Mouse (Mus musculus): Measurements from ENCODE around the gene Asic3. TPM values are rescaled to one million over a fixed set of nuclear protein-coding genes. Genes with fewer than 3 reads are reported as not detected.

Asic3 gene
- polyA plus RNA-seq, 1 experiment from 2014 or later: 3.0 TPM

DNA sequence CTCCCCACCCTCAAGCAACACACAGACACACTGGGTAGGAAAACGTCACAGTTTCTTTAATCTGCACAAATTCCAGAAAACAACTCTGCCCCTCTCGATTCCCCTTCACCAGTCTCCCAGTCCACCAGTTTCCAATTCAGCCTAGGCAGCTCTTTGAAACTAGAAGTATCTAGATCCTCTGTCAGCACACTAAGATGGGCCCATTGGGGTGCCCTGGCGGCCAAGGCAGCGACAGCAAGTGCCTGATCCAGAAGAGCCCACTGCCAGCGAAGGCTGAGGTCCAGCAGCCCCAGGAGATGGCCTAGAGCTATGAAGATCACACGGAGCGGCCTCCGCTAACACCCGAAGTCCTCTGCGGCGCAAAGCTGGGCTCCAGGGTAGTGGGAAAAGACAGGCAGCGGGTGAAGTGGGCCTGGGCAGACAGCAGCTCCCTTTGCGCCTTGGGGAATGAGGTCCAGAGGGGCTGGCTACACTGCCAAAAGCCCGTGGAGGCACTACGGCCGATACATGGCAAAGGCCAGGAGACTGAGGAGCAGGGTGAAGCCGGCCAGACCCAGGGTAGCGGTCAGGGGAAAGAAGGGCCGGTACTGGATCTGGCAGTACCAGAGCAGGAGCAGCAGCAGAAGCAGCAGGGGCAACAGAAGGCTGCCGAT, 32.4 kb downstream of the Asic3 start:
- ATAC-seq (ENCODE audit: low read depth): 0 out of 2 replicates have a peak, but pooled peaks have one; percentile 4
- peak overlapping the region; percentile 86 for H3K4me3 ChIP-seq
- H3K4me1 ChIP-seq (replicated peaks): peaks cover 38% of the 10 kb centered on the region
- H3K36me3 ChIP-seq: peaks cover 33% of the 10 kb centered on the region
- no peaks in the 10 kb centered on the region for H3K27me3 ChIP-seq
- H3K9me3 ChIP-seq: no peaks in the 10 kb centered on the region
- H3K4me2 ChIP-seq: peak overlapping the region; percentile 97
- peak overlapping the region; percentile 92 for H3K9ac ChIP-seq
- WGBS: 57% methylated on average over 20 of the region's 20 CpGs
- peak overlapping the region; percentile 89 for H3K27ac ChIP-seq (replicated peaks)

DNA sequence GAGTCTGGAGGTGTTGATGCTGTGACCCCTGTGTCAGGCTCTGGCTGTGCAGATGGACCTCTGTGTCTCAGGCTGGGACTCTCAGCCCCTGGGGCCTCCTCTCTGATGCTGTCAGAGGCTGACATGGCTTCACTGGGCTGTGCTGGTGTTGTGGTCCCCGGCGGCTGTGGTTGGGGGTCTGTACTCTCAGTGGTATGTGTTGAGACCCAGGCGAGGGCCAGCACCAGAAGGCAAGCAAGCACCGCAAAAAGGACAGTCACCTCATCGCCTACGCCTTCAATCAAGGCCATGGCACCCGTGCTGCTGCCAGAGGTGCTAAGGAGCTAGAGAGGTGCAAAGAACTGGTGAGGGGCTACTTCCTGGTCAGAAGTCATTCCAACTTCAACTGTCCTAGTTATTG, 33.4 kb downstream of the Asic3 start:
- Histone ChIP-seq H3K4me3 (peak overlapping the region; percentile 70), H3K27ac (replicated peaks) (no peak overlapping the region)

DNA sequence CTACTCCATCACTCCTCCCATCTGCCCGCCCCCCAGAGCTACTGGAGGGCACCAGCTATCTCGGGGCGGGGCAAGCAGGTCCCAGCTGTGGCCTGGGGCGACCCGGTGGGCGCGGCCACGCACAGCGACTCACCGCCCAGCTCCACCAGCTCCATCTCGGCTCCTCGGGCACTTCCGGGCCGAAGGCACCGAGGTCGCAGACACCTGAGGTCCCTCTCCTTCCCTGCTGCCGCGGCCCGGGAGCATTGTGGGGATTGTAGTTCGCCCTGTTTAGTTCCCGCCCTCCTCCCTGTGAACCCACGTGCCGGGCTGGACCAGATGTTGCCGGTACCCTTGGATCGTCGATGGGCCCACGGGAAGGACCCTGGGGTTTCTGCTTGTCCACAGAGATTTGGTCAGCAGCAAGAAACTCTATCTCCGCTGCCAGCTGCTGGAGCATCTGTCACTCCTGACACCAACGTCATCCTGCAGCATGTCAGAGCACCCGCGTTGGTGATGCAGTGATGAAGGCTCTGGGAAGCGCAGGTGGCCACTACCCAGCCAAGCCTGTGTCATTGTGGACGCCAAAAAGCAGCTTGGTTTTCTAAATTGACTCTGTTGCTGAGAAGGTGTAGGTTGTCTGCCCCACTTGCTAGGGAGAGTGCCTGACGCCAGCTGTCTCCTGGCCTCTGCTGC, 34.6 kb downstream of the Asic3 start, which contains the start of gene Tmub1:
TSS of gene Tmub1 (minus strand) at position 231 of the 675 bp plus-strand sequence.
- H3K27ac ChIP-seq (replicated peaks): peak within 1 kb of the TSS; percentile 75
- 2% methylated on average over 34 of the region's 34 CpGs for WGBS
- H3K4me1 ChIP-seq (replicated peaks): peaks cover 48% of the 10 kb centered on the region
- no peaks in the 10 kb centered on the region for H3K9me3 ChIP-seq
- peak within 1 kb of the TSS; percentile 79 for H3K9ac ChIP-seq
- peak within 1 kb of the TSS; percentile 87 for H3K4me2 ChIP-seq
- peaks cover 11% of the 10 kb centered on the region for H3K36me3 ChIP-seq
- ATAC-seq (ENCODE audit: low read depth): peak; percentile 34; the same call in 1 of the 2 replicates
- H3K4me3 ChIP-seq: peak within 1 kb of the TSS; percentile 70
- no peaks in the 10 kb centered on the region for H3K27me3 ChIP-seq

More for the DNA sequence above, 33.4 kb downstream of the Asic3 start:
- no peak for ATAC-seq (ENCODE audit: low read depth)
- H3K4me1 ChIP-seq (replicated peaks): peaks cover 47% of the 10 kb centered on the region
- H3K9me3 ChIP-seq: no peaks in the 10 kb centered on the region
- H3K4me2 ChIP-seq: peak overlapping the region; percentile 87
- 89% methylated on average over 7 of the region's 7 CpGs for WGBS
- H3K27me3 ChIP-seq: no peaks in the 10 kb centered on the region
- peaks cover 22% of the 10 kb centered on the region for H3K36me3 ChIP-seq
- no peak overlapping the region for H3K9ac ChIP-seq

DNA sequence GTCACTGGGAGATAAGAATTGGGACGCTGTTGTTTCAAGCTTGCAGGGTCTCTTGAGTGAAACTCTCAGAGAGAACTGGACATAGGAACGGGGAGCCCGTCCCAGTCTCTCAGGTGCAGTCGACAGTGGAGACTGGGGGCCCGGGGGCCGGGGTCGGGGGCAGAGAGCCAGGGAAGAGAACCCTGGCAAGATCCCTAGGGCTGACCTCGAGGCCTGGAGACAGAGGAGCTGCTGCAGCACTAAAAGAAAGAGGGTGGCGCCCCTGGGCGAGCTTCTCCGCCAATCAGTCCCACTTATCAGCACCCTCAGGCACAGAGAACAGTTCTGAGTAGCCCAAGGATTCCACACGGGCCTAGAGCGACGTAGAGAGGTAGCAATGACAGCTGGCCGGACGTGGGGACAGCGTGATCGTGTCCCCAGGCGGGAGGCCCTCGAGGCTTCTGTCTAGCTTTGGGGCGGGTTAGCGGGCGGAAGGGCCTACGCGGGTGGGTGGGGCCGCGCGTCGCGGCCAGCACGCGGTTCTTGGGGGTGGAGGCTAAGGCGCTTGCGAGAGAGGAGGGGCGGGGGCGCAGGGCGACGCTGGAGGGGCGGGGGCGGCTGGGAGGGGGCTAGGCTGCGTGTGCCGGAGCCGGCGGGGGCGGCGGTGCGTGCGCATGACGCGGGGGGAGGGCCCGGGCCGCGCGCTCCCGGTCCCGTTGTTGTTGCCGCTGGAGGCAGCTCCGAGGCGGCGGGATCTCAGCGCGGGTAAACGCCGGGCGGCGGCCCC, 38.3 kb downstream of the Asic3 start:
- WGBS: 1% methylated on average over 55 of the region's 66 CpGs
- no peaks in the 10 kb centered on the region for H3K36me3 ChIP-seq
- H3K4me1 ChIP-seq (replicated peaks): peaks cover 62% of the 10 kb centered on the region
- ATAC-seq (ENCODE audit: low read depth): peak; percentile 72
- peak overlapping the region; percentile 96 for H3K4me3 ChIP-seq
- H3K9ac ChIP-seq: peak overlapping the region; percentile 99
- peak overlapping the region; percentile 97 for H3K27ac ChIP-seq (replicated peaks)
- peak overlapping the region; percentile 86 for H3K4me2 ChIP-seq
- no peaks in the 10 kb centered on the region for H3K9me3 ChIP-seq
- no peaks in the 10 kb centered on the region for H3K27me3 ChIP-seq

DNA sequence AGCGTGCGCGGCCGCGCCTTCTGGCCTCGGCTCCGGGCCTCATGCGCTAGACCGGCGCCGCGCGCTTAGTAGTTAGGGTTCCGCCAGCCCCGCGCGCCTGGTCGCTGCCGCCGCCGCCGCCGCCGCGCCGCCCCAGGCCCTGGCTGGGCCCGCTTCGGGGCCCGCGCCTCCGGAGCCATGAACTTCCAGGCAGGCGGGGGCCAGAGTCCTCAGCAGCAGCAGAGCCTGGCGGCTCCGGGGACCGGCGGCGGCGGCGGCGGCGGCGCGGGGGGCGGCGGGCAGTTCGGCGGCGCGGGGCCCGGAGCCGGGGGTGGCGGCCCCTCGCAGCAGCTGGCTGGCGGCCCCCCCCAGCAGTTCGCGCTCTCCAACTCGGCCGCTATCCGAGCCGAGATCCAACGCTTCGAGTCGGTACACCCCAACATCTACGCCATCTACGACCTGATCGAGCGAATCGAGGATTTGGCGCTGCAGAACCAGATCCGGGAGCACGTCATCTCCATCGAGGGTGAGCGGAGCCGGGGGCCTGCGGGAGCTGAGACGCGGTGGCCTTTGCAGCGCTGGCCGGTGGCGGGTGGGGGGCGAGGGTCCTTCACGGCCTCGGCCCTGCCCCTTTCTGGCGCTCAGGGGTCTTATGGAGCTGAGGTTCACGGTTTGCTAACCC, 39.0 kb downstream of the Asic3 start, which contains the start of gene Agap3:
TSS of gene Agap3 (plus strand) at position 148 of the 661 bp plus-strand sequence.
- Histone ChIP-seq H3K27me3 (no peaks in the 10 kb centered on the region), H3K4me3 (peak within 1 kb of the TSS; percentile 96), H3K4me2 (peak within 1 kb of the TSS; percentile 86), H3K36me3 (peaks cover 2% of the 10 kb centered on the region; the same call in 1 of the 2 replicates), H3K4me1 (replicated peaks) (peaks cover 58% of the 10 kb centered on the region), H3K9me3 (no peaks in the 10 kb centered on the region), H3K9ac (peak within 1 kb of the TSS; percentile 99), H3K27ac (replicated peaks) (peak within 1 kb of the TSS; percentile 97)
- WGBS: under 1% methylated on average over 60 of the region's 85 CpGs
- peak; percentile 57 for ATAC-seq (ENCODE audit: low read depth)

DNA sequence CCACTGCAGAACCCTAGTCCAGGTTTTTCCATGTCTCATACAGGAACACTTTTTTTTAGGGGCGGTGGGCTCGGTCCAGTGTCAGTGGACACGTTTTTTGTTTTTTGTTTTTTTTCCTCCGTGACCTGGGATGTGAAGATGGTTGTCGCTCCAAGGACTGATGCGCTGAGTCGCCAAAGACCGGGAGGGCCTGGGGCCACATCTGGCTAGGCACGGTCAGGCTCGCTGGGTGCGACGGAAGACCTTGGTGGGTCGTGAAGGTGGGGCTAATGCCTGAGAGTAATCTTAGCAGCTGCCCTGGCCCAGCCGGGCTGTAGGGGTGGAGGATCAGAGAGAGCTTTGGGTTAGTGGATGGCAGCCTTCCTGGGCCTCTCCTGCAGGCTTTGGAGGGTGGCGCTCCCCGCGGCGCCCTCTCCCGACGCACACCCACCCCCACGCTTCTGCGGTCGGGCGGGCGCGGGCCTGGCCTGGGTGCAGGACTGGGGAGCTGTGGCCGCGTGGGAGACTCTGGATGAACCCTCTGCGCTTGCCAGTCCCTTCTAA, 39.6 kb downstream of the Asic3 start:
- peaks cover 54% of the 10 kb centered on the region for H3K4me1 ChIP-seq (replicated peaks)
- H3K27me3 ChIP-seq: no peaks in the 10 kb centered on the region
- WGBS: under 1% methylated on average over 29 of the region's 29 CpGs
- H3K9me3 ChIP-seq: no peaks in the 10 kb centered on the region
- peak; percentile 8; the same call in 1 of the 2 replicates for ATAC-seq (ENCODE audit: low read depth)
- H3K36me3 ChIP-seq: peaks cover 8% of the 10 kb centered on the region
- peak overlapping the region; percentile 86 for H3K4me2 ChIP-seq
- peak overlapping the region; percentile 97 for H3K27ac ChIP-seq (replicated peaks)
- H3K4me3 ChIP-seq: peak overlapping the region; percentile 96
- H3K9ac ChIP-seq: peak overlapping the region; percentile 99

DNA sequence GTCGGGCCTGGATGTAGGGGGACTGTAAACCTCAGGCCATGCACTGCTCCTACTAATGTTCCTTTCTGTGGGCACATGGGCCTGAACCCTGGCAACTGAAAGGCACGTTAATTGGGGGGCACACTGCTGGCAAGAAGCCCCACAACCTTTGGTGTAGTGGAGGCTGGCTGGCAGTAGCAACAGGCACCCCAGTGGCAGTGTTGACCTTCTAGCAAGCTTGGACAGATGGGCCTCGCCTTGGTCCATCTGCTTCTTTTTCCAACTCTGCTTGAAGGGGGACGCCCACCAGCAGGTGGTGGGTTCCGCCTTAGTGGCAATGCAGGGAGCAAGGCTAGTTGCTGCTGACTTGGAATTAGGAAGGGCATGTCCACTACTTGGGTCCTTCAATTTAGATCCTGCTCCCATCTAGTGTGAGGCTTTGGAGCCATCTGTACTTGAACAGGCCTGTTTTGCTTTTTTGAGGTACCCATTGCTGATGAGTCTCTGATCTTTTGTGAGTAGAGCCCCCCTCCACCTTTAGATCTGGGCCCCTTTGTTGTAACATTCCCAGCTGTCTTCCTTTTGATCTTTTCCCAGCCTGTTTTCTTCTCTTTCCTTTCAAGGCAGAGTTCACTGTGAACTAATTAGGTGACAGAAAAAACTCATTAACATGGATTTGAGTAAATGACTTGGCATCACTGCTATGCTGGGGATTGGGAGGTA, 40.2 kb downstream of the Asic3 start:
- Histone ChIP-seq H3K27me3 (no peaks in the 10 kb centered on the region), H3K4me1 (replicated peaks) (peaks cover 49% of the 10 kb centered on the region), H3K4me2 (peak overlapping the region; percentile 86), H3K9ac (peak overlapping the region; percentile 99), H3K36me3 (peaks cover 14% of the 10 kb centered on the region), H3K9me3 (no peaks in the 10 kb centered on the region), H3K4me3 (peak overlapping the region; percentile 96), H3K27ac (replicated peaks) (peak overlapping the region; percentile 97)
- 6% methylated on average over 5 of the region's 5 CpGs for WGBS
- no peak for ATAC-seq (ENCODE audit: low read depth)

DNA sequence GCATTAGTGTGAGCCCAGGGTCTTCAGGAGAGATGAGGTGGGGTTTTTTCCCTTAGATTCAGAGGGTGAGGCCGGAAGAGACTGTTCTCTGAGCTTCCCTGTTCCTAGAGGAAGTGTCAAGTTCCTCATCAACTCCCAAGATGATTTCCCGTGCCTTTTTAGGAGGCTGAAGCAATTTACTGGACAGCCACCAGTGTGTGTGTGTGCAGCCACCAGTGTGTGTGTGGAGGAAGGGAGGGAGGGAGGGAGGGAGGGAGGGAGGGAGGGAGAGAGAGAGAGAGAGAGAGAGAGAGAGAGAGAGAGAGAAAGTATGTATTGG, 40.8 kb downstream of the Asic3 start:
- Histone ChIP-seq H3K9me3 (no peaks in the 10 kb centered on the region), H3K4me2 (peak overlapping the region; percentile 86), H3K9ac (peak overlapping the region; percentile 99), H3K4me1 (replicated peaks) (peaks cover 49% of the 10 kb centered on the region), H3K36me3 (peaks cover 14% of the 10 kb centered on the region), H3K27ac (replicated peaks) (peak overlapping the region; percentile 97), H3K4me3 (peak overlapping the region; percentile 96), H3K27me3 (no peaks in the 10 kb centered on the region)
- WGBS: 0% methylated on average over 2 of the region's 2 CpGs
- no peak for ATAC-seq (ENCODE audit: low read depth)

DNA sequence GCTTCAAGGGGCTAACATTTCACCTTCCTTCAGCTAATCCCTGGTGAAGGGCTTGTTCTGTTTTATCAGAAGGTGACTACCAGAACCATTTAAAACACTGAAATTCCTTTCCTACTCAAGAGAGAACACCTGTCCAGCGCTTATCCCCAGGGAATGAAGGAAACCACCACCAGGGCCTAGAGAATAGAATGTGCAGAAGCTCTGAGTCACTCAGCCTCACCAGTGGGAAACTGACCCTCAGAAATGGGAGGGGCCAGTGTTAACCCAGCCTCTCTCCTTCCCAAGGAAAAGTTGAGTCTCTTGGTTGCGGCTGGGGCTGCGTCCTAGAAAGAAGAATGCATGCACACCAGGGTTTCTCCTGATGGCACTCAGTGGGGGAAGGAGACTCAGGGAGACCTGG, 41.9 kb downstream of the Asic3 start:
- Histone ChIP-seq H3K27me3 (no peaks in the 10 kb centered on the region), H3K4me1 (replicated peaks) (peaks cover 49% of the 10 kb centered on the region), H3K4me3 (peak overlapping the region; percentile 13), H3K9me3 (no peaks in the 10 kb centered on the region), H3K36me3 (peaks cover 16% of the 10 kb centered on the region), H3K9ac (peak overlapping the region; percentile 99), H3K4me2 (peak overlapping the region; percentile 86), H3K27ac (replicated peaks) (peak overlapping the region; percentile 97)
- WGBS: 52% methylated on average over 3 of the region's 3 CpGs
- ATAC-seq (ENCODE audit: low read depth): no peak

DNA sequence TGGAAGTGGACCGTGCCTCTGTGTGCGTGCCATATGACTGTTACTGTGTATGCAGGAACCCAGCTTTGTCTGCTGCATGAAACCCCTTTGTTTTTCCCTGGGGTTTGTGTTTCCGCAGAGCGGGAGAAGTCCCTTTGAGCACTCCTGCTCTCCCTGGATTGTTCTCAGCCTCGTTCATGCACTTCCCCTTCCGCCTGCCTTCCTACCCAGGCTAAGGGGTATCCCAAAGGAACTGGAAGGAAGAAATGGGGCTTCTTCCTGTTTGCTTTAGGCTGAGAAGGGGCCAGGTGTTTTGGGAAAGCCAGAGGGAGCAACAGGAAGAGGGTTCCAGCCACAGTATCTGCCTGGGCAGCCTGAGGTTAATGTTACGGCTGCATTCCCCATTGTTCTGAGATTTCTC, 42.4 kb downstream of the Asic3 start:
- Histone ChIP-seq H3K4me3 (peak overlapping the region; percentile 13), H3K27ac (replicated peaks) (peak overlapping the region; percentile 97)

DNA sequence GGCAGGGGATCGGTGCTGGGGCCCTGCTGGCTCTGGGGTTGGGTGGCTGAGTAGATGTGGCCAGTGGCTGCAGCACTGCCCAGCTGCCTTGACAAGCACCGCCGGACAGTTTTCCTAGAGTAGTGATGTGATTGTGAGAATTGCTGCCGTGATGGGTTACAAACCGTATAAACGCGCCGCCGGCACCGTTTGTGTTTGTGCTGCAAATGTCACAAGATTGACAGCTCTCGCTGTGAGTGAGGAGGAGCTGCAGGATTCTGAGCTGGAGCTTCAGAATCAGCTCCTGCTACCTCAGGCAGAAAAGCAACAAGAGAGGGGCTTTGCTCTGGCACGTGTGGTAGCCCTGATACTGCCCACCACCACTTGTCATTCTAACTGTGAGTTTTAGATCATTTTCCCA, 53.6 kb downstream of the Asic3 start:
- Histone ChIP-seq H3K9me3 (no peaks in the 10 kb centered on the region), H3K4me1 (replicated peaks) (peaks cover 41% of the 10 kb centered on the region), H3K27ac (replicated peaks) (no peak overlapping the region), H3K4me3 (no peak overlapping the region), H3K36me3 (0 out of 2 replicates have a peak, but pooled peaks cover under 1% of the 10 kb centered on the region), H3K4me2 (no peak overlapping the region), H3K9ac (no peak overlapping the region), H3K27me3 (no peaks in the 10 kb centered on the region; the same call in 1 of the 2 replicates)
- no peak for ATAC-seq (ENCODE audit: low read depth)
- 63% methylated on average over 12 of the region's 12 CpGs for WGBS

More for the DNA sequence above, 42.4 kb downstream of the Asic3 start:
- peak overlapping the region; percentile 86 for H3K4me2 ChIP-seq
- no peaks in the 10 kb centered on the region for H3K9me3 ChIP-seq
- no peaks in the 10 kb centered on the region for H3K27me3 ChIP-seq
- peaks cover 49% of the 10 kb centered on the region for H3K4me1 ChIP-seq (replicated peaks)
- peak overlapping the region; percentile 99 for H3K9ac ChIP-seq
- WGBS: 54% methylated on average over 7 of the region's 7 CpGs
- H3K36me3 ChIP-seq: peaks cover 19% of the 10 kb centered on the region
- ATAC-seq (ENCODE audit: low read depth): no peak

Data from neural tube, embryonic 13.5 days (tissue).